Comparison of ENCODE assay signal across 15 mouse cellular contexts in the genomic region with DNA sequence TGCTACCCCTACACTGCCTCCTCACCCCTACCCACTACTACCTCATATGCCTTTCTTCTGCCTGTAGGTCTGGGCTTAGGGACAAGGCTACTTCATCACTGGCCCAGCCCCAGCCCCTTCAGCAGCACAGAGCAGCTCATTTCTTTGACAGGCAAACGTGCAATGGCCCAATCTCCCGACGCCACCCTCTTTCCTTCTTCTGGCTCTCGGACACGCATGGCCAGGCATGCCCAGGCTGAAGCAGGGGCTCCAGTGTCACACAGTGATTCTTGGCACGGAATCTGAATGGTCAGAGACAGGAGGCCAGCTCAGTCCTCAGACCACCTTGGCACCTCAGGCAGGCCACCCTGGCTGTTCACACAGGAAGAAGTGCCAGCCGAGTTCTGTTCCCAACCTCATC. TPM values are rescaled to one million over a fixed set of nuclear protein-coding genes. Genes with fewer than 3 reads are reported as not detected.
DNase-seq lines count a peak whose midpoint lies in the region; ATAC-seq and TF ChIP-seq lines count a peak whose summit lies in the region.
"Had no signal": no experiment of that assay in that cellular context is flagged by ENCODE, and none has a peak within 500 bp of the region (broad histone marks: within the 10 kb centered on the region; RNA-seq: fewer than 3 reads in every experiment).

No protein-coding gene starts in this region.

- no peak for DNase-seq in gastrocnemius, adult 2 months
- DNase-seq in gastrocnemius, postnatal 10 days: no peak
- peak; percentile 53 for DNase-seq in kidney, adult 2 months
- DNase-seq in stomach, postnatal 0 days (ENCODE audit: low spot score): no peak
- DNase-seq: adrenal gland, postnatal 10 days; B cell, adult 2 months; cerebellum, adult 2 months had no signal

- WGBS in kidney, adult 2 months: 23% methylated on average over 7 of the region's 7 CpGs
- WGBS in kidney, embryonic 14.5 days: 34% methylated on average over 7 of the region's 7 CpGs
- 44% methylated on average over 7 of the region's 7 CpGs for WGBS in stomach, embryonic 14.5 days
- 34% methylated on average over 7 of the region's 7 CpGs for WGBS in stomach, postnatal 0 days
- WGBS in stomach, embryonic 16.5 days: 44% methylated on average over 7 of the region's 7 CpGs

- peak overlapping the region; percentile 16 for H3K27ac ChIP-seq in gastrocnemius, adult 2 months
- H3K27ac ChIP-seq in kidney, adult 2 months (ENCODE audit: insufficient read depth, low read depth, low read length): peak overlapping the region; percentile 6; the same call in 1 of the 2 replicates
- H3K27ac ChIP-seq in kidney, embryonic 14.5 days (ENCODE audit: low read depth, low read length): no peak overlapping the region
- peak overlapping the region; percentile 49; the same call in 1 of the 2 replicates for H3K27ac ChIP-seq in stomach, embryonic 14.5 days (ENCODE audit: low read length)
- H3K27ac ChIP-seq in stomach, postnatal 0 days (replicated peaks): no peak overlapping the region; the same call in 1 of the 2 replicates
- H3K27ac ChIP-seq in stomach, embryonic 16.5 days (ENCODE audit: low read length): peak overlapping the region; percentile 39
- H3K27ac ChIP-seq: liver, embryonic 14.5 days had no signal

- TF ChIP-seq CTCF in gastrocnemius, adult 2 months (IDR thresholded peaks at IDR 0.05): no peak
- TF ChIP-seq CTCF in kidney, adult 2 months (conservative IDR thresholded peaks at IDR 0.05; ENCODE audit: insufficient read depth, insufficient read length, low read depth, low read length): no peak
- TF ChIP-seq CTCF in stomach, postnatal 0 days (IDR thresholded peaks at IDR 0.05; ENCODE audit: low read depth): no peak

- no peaks in the 10 kb centered on the region for H3K9me3 ChIP-seq in kidney, embryonic 14.5 days (ENCODE audit: control insufficient read depth, low read length)
- no peaks in the 10 kb centered on the region for H3K9me3 ChIP-seq in stomach, embryonic 14.5 days (ENCODE audit: control insufficient read depth, low read depth, low read length)
- H3K9me3 ChIP-seq in stomach, postnatal 0 days (ENCODE audit: control insufficient read depth, low read length): no peaks in the 10 kb centered on the region
- H3K9me3 ChIP-seq in stomach, embryonic 16.5 days (replicated peaks; ENCODE audit: control insufficient read depth, low read length): no peaks in the 10 kb centered on the region

- no peak for TF ChIP-seq EP300 in stomach, postnatal 0 days (optimal IDR thresholded peaks at IDR 0.05)

- no peak overlapping the region for H3K4me3 ChIP-seq in gastrocnemius, adult 2 months
- no peak overlapping the region for H3K4me3 ChIP-seq in kidney, adult 2 months (ENCODE audit: insufficient read depth, low read depth, low read length)
- H3K4me3 ChIP-seq in kidney, embryonic 14.5 days (ENCODE audit: low read length): no peak overlapping the region
- no peak overlapping the region for H3K4me3 ChIP-seq in stomach, embryonic 14.5 days (ENCODE audit: low read depth, low read length)
- H3K4me3 ChIP-seq in stomach, postnatal 0 days (ENCODE audit: low read depth, low read length): no peak overlapping the region
- no peak overlapping the region for H3K4me3 ChIP-seq in stomach, embryonic 16.5 days (replicated peaks; ENCODE audit: low read length)

- H3K36me3 ChIP-seq in kidney, adult 2 months (ENCODE audit: control insufficient read depth, insufficient read depth, low read length): no peaks in the 10 kb centered on the region
- H3K36me3 ChIP-seq in kidney, embryonic 14.5 days (ENCODE audit: control insufficient read depth, insufficient read depth, low read length): no peaks in the 10 kb centered on the region
- H3K36me3 ChIP-seq in stomach, embryonic 14.5 days (ENCODE audit: control insufficient read depth, insufficient read depth, low read length): no peaks in the 10 kb centered on the region
- no peaks in the 10 kb centered on the region for H3K36me3 ChIP-seq in stomach, postnatal 0 days (ENCODE audit: control insufficient read depth, insufficient read depth, low read length)
- no peaks in the 10 kb centered on the region for H3K36me3 ChIP-seq in stomach, embryonic 16.5 days (ENCODE audit: control insufficient read depth, insufficient read depth, low read length)

- H3K27me3 ChIP-seq in kidney, adult 2 months (replicated peaks; ENCODE audit: control insufficient read depth, insufficient read depth, low read length): no peaks in the 10 kb centered on the region
- no peaks in the 10 kb centered on the region for H3K27me3 ChIP-seq in kidney, embryonic 14.5 days (ENCODE audit: control insufficient read depth, insufficient read depth, low read length)
- no peaks in the 10 kb centered on the region for H3K27me3 ChIP-seq in stomach, embryonic 14.5 days (ENCODE audit: control insufficient read depth, insufficient read depth, low read length)
- no peaks in the 10 kb centered on the region for H3K27me3 ChIP-seq in stomach, postnatal 0 days (ENCODE audit: control insufficient read depth, insufficient read depth, low read length)
- no peaks in the 10 kb centered on the region for H3K27me3 ChIP-seq in stomach, embryonic 16.5 days (ENCODE audit: control insufficient read depth, insufficient read depth, low read length)

- H3K9ac ChIP-seq in kidney, embryonic 14.5 days (ENCODE audit: low read depth, low read length): no peak overlapping the region
- H3K9ac ChIP-seq in stomach, embryonic 14.5 days (replicated peaks; ENCODE audit: low read depth, low read length): no peak overlapping the region
- H3K9ac ChIP-seq in stomach, postnatal 0 days (ENCODE audit: low read length): no peak overlapping the region
- H3K9ac ChIP-seq in stomach, embryonic 16.5 days (ENCODE audit: low read length): peak overlapping the region; percentile 27; the same call in 1 of the 2 replicates
- H3K9ac ChIP-seq: liver, embryonic 14.5 days had no signal

- TF ChIP-seq POLR2A in kidney, adult 2 months (IDR thresholded peaks at IDR 0.05; ENCODE audit: low read depth, low read length): no peak

- H3K4me2 ChIP-seq in kidney, embryonic 14.5 days (replicated peaks; ENCODE audit: low read depth, low read length): no peak overlapping the region
- no peak overlapping the region for H3K4me2 ChIP-seq in stomach, embryonic 14.5 days (replicated peaks; ENCODE audit: low read depth, low read length)
- no peak overlapping the region for H3K4me2 ChIP-seq in stomach, postnatal 0 days (replicated peaks; ENCODE audit: low read depth)
- H3K4me2 ChIP-seq in stomach, embryonic 16.5 days (ENCODE audit: low read depth, low read length): 0 out of 2 replicates have a peak overlapping the region, but pooled peaks have one; percentile 16

- no peak; the same call in 1 of the 2 replicates for ATAC-seq in kidney, embryonic 14.5 days (ENCODE audit: low FRiP score, low TSS enrichment)
- no peak for ATAC-seq in stomach, embryonic 14.5 days (ENCODE audit: insufficient number of reproducible peaks, insufficient read depth, low FRiP score, low read depth)
- no peak for ATAC-seq in stomach, postnatal 0 days (ENCODE audit: low FRiP score, low TSS enrichment)
- ATAC-seq in stomach, embryonic 16.5 days (ENCODE audit: insufficient read depth, low FRiP score): no peak
- no peak for ATAC-seq in erythroid progenitor cell, adult 5-6 weeks (replicated peaks; ENCODE audit: low FRiP score, poor library complexity, severe bottlenecking)

- intact Hi-C loops in gastrocnemius, adult 2 months (cut with DNase I): no loop called here

- H3K4me1 ChIP-seq in kidney, adult 2 months (ENCODE audit: control insufficient read depth, insufficient read depth, low read length): peaks cover 50% of the 10 kb centered on the region
- peaks cover 91% of the 10 kb centered on the region for H3K4me1 ChIP-seq in kidney, embryonic 14.5 days (ENCODE audit: control insufficient read depth, insufficient read depth, low read length)
- peaks cover 93% of the 10 kb centered on the region for H3K4me1 ChIP-seq in stomach, embryonic 14.5 days (ENCODE audit: control insufficient read depth, insufficient read depth, low read length)
- H3K4me1 ChIP-seq in stomach, postnatal 0 days (replicated peaks; ENCODE audit: control insufficient read depth, insufficient read depth): peaks cover 32% of the 10 kb centered on the region
- H3K4me1 ChIP-seq in stomach, embryonic 16.5 days (ENCODE audit: control insufficient read depth, insufficient read depth, low read length): peaks cover 85% of the 10 kb centered on the region

RNA-seq across cellular contexts. Expression of gene Pmepa1, which starts 25.2 kb away (rescaled TPM):
- total RNA-seq in gastrocnemius, adult 2 months (2021): 10 to 100 TPM; 20.0 to 24.4 TPM
- total RNA-seq in gastrocnemius, postnatal 10 days (2021): 10 to 100 TPM; 15.8 to 19.8 TPM
- 35.6 and 44.7 TPM in 2 replicates for polyA plus RNA-seq in kidney, adult 2 months (2012; rRNA removed)
- polyA plus RNA-seq in kidney, embryonic 14.5 days (2014; fragmentation: Nextera tagmentation; extraction: Ambion mirVana): 4.9 and 5.8 TPM in 2 replicates
- 13.3 and 14.8 TPM in 2 replicates for polyA plus RNA-seq in stomach, embryonic 14.5 days (2014; fragmentation: Nextera tagmentation; extraction: Ambion mirVana)
- 6.1 and 7.0 TPM in 2 replicates for polyA plus RNA-seq in stomach, postnatal 0 days (2015; fragmentation: Nextera tagmentation; extraction: Ambion mirVana)
- polyA plus RNA-seq in stomach, embryonic 16.5 days (2015; fragmentation: Nextera tagmentation; extraction: Ambion mirVana): 7.2 and 7.4 TPM in 2 replicates
- 0.36 TPM in 1 of 2 replicates, not detected in the other for total RNA-seq in erythroid progenitor cell, adult 5-6 weeks (2015; ENCODE audit: low replicate concordance)
- not detected in 2 replicates for total RNA-seq in erythroid progenitor cell, adult 5-6 weeks (2017; ENCODE audit: low replicate concordance)

RNA-seq across cellular contexts. Expression of gene Zbp1, which starts 32.4 kb away (rescaled TPM):
- total RNA-seq in gastrocnemius, adult 2 months (2021): not detected
- total RNA-seq in gastrocnemius, postnatal 10 days (2021): under 1 TPM in 1 of 2 experiments, not detected in 1; 0.09 TPM
- 3.3 and 7.8 TPM in 2 replicates for polyA plus RNA-seq in kidney, adult 2 months (2012; rRNA removed)
- polyA plus RNA-seq in kidney, embryonic 14.5 days (2014; fragmentation: Nextera tagmentation; extraction: Ambion mirVana): 0.26 TPM in 1 of 2 replicates, not detected in the other
- 0.91 TPM in 1 of 2 replicates, not detected in the other for polyA plus RNA-seq in stomach, embryonic 14.5 days (2014; fragmentation: Nextera tagmentation; extraction: Ambion mirVana)
- polyA plus RNA-seq in stomach, postnatal 0 days (2015; fragmentation: Nextera tagmentation; extraction: Ambion mirVana): 4.6 and 5.0 TPM in 2 replicates
- polyA plus RNA-seq in stomach, embryonic 16.5 days (2015; fragmentation: Nextera tagmentation; extraction: Ambion mirVana): 0.70 and 1.0 TPM in 2 replicates
- 2.2 TPM in 1 of 2 replicates, not detected in the other for total RNA-seq in erythroid progenitor cell, adult 5-6 weeks (2015; ENCODE audit: low replicate concordance)
- 1.2 and 9.6 TPM in 2 replicates for total RNA-seq in erythroid progenitor cell, adult 5-6 weeks (2017; ENCODE audit: low replicate concordance)
- total RNA-seq: left cerebral cortex, adult 18-20 months had no signal
- polyA plus RNA-seq: embryonic facial prominence, embryonic 11.5 days; hindbrain, embryonic 11.5 days had no signal

Comparison
In these comparisons a context has a peak if more than half of its experiments do, and no peak if none do; other contexts are left out.
1. H3K27ac ChIP-seq: peak in gastrocnemius, adult 2 months (single experiment), kidney, adult 2 months (single experiment), stomach, embryonic 14.5 days (single experiment) and stomach, embryonic 16.5 days (single experiment); none in kidney, embryonic 14.5 days (single experiment) and stomach, postnatal 0 days (single experiment).